Mouse (Mus musculus) limb, embryonic 13.5 days (tissue): Measurements from ENCODE around the gene Fgd6. TPM values are rescaled to one million over a fixed set of nuclear protein-coding genes. Genes with fewer than 3 reads are reported as not detected.

Experiments used
- ATAC-seq: fragments of 200-750 bp; cut with Nextera tagmentation; 2 replicates; pipeline ENCODE4 v1.8.0; 2017; ENCODE audit warnings: low read depth, moderate number of reproducible peaks, moderate TSS enrichment; ENCODE audit not compliant: low FRiP score
- H3K27ac ChIP-seq: fragments of 300-500 bp; sonication (generic); 2 replicates; pipeline ENCODE4 v1.5.1; 2015; ENCODE audit warnings: inconsistent platforms, mild to moderate bottlenecking, moderate library complexity
- H3K27me3 ChIP-seq: fragments of 300-500 bp; sonication (generic); 2 replicates; pipeline ENCODE4 v1.6.1; 2015; ENCODE audit warnings: mild to moderate bottlenecking, inconsistent platforms
- H3K36me3 ChIP-seq: fragments of 300-500 bp; sonication (generic); 2 replicates; pipeline ENCODE4 v1.6.1; 2015; ENCODE audit warnings: inconsistent platforms, mild to moderate bottlenecking, moderate library complexity
- H3K4me1 ChIP-seq: fragments of 300-500 bp; sonication (generic); 2 replicates; pipeline ENCODE4 v1.6.1; 2015; ENCODE audit warnings: inconsistent platforms
- H3K4me2 ChIP-seq: fragments of 300-500 bp; sonication (generic); replicated peaks from 2 replicates; pipeline ENCODE4 v1.6.1; 2015; ENCODE audit warnings: inconsistent platforms, mild to moderate bottlenecking, moderate library complexity
- H3K4me3 ChIP-seq: fragments of 300-500 bp; sonication (generic); 2 replicates; pipeline ENCODE4 v1.5.1; 2015; ENCODE audit warnings: moderate library complexity, mild to moderate bottlenecking, inconsistent platforms
- H3K9ac ChIP-seq: fragments of 300-500 bp; sonication (generic); 2 replicates; pipeline ENCODE4 v1.6.1; 2015; ENCODE audit warnings: mild to moderate bottlenecking, inconsistent platforms
- H3K9me3 ChIP-seq: fragments of 300-500 bp; sonication (generic); 2 replicates; pipeline ENCODE4 v1.6.1; 2016; ENCODE audit warnings: inconsistent platforms
- WGBS: fragments of 180-500 bp; shearing (Covaris S2); methylation state at CpG from one replicate; pipeline ENCODE4 v1.1.7; 2015; 5-methylcytosine and 5-hydroxymethylcytosine counted together
- polyA plus RNA-seq: library from polyadenylated mRNA; unstranded; fragments of >200 nt; fragmentation: Nextera tagmentation; extraction: Ambion mirVana; gene quantifications from 2 replicates; pipeline ENCODE4 v1.2.1, GENCODE M21; 2015

Gene Fgd6
- polyA plus RNA-seq, 1 experiment from 2014 or later: 4.0 TPM

DNA sequence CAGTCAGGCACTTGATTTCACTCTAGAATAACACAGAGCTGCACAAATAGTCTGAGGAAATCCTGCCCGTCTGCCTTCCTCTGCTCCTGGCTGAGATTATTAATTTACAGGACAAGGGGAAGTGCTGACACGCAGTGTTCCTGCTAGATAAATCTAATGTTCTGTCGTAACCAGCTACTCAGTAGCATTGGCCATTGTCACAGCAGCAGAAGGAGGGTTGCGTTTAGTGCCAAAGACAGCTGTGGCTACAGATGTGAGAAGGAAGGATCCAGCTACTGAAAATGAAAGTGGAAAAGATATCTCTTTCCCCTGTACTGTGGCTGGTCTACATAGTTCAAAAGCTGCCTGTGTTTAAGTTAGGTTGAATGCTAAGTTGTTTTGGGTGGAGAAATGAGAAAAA, 71.4 kb downstream of the Fgd6 start:
- 73% methylated on average over 4 of the region's 4 CpGs for WGBS

DNA sequence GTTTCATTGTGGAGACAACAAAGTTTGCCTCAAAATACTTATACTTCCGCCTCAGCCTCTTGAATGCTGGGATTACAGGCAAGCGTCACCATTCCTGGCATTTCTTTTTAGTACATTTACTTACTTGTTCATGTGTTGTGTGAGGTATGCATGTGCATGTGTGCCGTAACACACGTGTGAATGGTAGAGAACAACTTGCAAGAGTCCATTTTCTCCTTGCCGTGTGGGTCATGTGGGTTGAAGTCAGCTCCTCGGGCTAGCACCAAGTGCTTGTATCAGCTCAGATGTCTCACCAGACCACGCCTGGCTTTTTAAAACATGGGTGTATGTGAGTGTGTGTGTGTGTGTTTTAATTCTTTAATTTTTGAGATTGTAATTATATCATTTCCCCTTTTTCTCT, 71.8 kb downstream of the Fgd6 start:
- H3K9me3 ChIP-seq: no peaks in the 10 kb centered on the region
- WGBS: 91% methylated on average over 7 of the region's 7 CpGs
- no peak overlapping the region for H3K27ac ChIP-seq
- no peak overlapping the region for H3K4me2 ChIP-seq
- H3K4me3 ChIP-seq: no peak overlapping the region
- H3K36me3 ChIP-seq: peaks cover 21% of the 10 kb centered on the region
- ATAC-seq: no peak
- H3K27me3 ChIP-seq: no peaks in the 10 kb centered on the region
- H3K4me1 ChIP-seq: peaks cover 24% of the 10 kb centered on the region
- no peak overlapping the region for H3K9ac ChIP-seq

More for the DNA sequence above, 71.4 kb downstream of the Fgd6 start:
- no peak overlapping the region for H3K4me3 ChIP-seq
- H3K27me3 ChIP-seq: no peaks in the 10 kb centered on the region
- no peaks in the 10 kb centered on the region for H3K9me3 ChIP-seq
- H3K9ac ChIP-seq: no peak overlapping the region
- no peak overlapping the region for H3K4me2 ChIP-seq
- no peak for ATAC-seq
- no peak overlapping the region for H3K27ac ChIP-seq
- peaks cover 19% of the 10 kb centered on the region for H3K4me1 ChIP-seq
- peaks cover 22% of the 10 kb centered on the region for H3K36me3 ChIP-seq

DNA sequence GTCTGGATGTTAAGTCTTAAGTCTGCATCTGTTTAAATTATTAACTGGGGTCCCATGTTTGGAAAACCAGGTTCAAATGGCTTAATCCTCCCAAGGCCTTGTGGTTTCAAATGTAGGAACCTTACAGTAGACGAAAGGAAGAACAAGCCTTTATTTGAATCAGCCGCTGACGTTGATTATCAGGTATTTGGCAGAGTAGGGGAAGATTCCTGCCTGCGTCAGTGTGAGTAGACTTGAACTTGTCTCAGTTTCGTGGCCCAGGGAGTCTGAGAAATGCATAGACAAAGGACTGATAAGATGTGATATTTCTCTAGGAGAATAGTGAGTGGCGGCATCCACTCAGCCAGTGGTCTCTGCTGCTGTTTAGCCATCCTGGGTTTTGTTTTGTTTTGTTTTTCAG, 73.0 kb downstream of the Fgd6 start:
- 93% methylated on average over 6 of the region's 6 CpGs for WGBS
- H3K27ac ChIP-seq: no peak overlapping the region
- H3K27me3 ChIP-seq: no peaks in the 10 kb centered on the region
- no peak overlapping the region for H3K9ac ChIP-seq
- no peak for ATAC-seq
- peaks cover 12% of the 10 kb centered on the region for H3K36me3 ChIP-seq
- H3K4me3 ChIP-seq: no peak overlapping the region
- peaks cover 25% of the 10 kb centered on the region for H3K4me1 ChIP-seq
- no peaks in the 10 kb centered on the region for H3K9me3 ChIP-seq
- no peak overlapping the region for H3K4me2 ChIP-seq

DNA sequence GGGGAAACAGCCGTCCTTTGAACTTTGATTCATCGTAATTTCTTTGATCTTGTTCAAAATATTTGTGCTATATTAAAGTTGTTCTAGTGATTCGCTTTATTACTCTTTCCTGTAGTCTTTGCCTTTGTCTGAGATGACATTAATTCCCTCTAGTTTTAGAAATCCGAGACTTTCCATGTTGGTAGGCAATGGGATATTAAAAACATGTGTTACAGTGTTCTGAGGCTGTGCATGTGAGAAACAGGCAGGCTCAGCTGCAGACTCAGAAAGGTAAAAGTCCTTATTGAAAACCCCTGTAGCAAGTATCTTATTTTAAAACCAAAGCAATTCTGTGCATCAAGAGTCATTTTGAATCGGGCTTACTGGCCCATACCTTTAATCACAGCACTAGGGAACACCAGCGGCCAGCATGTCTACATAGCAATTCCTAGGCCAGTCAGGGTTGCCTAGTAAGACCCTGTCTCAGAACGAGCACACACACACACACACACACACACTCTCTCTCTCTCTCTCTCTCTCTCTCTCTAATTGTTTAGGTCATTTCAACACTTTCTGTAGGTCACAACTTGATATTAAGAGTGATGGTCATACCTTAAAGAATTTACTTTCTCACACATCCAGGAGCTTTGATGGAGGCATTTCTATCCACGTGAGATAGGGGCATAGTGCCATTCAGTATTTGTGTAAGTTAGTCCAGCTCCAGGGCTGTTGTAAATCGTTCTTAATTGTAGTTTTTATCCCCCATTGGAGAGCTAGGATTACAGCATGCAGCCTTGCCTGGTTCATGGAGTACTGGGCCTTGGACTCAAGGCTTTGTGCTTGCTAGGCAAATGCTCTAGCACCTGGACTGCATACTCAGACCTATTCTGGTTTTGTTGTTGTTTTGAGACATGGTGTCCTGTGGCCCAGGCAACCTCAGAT, 75.3 kb downstream of the Fgd6 start:
- ATAC-seq: peak; percentile 73
- WGBS: 28% methylated on average over 9 of the region's 9 CpGs
- H3K36me3 ChIP-seq: peaks cover under 1% of the 10 kb centered on the region
- H3K4me2 ChIP-seq: 0 out of 2 replicates have a peak overlapping the region, but pooled peaks have one; percentile 11
- no peaks in the 10 kb centered on the region for H3K27me3 ChIP-seq
- H3K27ac ChIP-seq: peak overlapping the region; percentile 75
- H3K4me1 ChIP-seq: peaks cover 31% of the 10 kb centered on the region
- H3K9ac ChIP-seq: no peak overlapping the region
- H3K9me3 ChIP-seq: no peaks in the 10 kb centered on the region
- H3K4me3 ChIP-seq: no peak overlapping the region

DNA sequence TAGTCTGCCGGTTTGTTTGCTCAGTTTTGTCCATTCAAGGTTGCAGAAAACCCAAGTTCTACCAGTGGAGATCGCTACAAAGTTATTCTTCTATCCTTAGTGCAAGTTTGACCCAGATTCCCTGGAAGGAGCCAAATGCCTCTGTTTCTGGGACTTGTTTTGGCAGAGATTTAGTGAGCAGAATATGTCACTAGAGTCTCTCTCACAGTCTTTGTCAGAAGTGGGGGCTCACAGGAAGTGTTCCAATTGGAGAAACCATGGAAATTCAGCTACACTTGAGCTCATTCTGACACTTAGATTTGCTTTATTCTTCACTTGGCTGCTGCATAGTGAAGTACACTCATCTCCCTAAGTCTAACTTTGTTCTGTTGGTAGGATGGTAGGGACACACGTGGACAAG, 76.4 kb downstream of the Fgd6 start:
- ATAC-seq: no peak
- H3K27ac ChIP-seq: no peak overlapping the region

DNA sequence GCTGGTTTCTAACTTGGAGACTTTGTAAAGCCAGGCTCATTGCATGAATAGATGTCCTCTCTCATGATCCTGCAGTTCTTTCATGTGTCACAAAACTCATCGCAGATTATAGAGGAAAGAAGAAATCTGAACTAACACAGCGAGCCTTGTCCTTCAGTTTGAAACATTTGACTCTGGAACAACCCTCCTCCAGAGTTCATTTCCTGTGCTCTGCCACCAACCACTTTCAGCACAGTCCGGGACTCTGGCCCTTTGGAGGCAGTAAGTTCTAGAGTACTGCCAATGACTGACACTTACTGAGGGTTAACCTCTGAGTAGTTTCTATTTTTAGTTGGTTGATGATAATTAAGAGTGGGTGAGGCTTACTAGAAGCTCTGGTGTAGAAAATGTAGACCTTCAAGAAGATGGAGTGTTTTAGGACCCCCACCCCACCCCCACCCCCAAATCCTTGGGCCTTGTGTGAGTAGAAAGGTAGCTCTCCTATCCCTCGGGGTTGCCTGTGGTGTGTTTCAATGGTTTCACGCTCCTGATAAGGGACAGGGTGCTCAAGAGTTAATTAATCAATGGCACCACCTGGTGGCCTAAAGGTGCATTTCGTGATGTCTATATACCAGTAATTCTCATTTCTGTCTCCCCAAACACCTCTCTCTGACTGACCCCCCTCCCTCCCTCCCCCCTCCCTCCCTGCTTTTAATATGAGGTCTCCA, 80.2 kb downstream of the Fgd6 start:
- Histone ChIP-seq H3K4me1 (peaks cover 23% of the 10 kb centered on the region), H3K27me3 (no peaks in the 10 kb centered on the region), H3K27ac (no peak overlapping the region), H3K36me3 (peaks cover 7% of the 10 kb centered on the region), H3K4me3 (no peak overlapping the region), H3K9me3 (no peaks in the 10 kb centered on the region), H3K9ac (0 out of 2 replicates have a peak overlapping the region, but pooled peaks have one; percentile 8), H3K4me2 (no peak overlapping the region)
- 32% methylated on average over 6 of the region's 6 CpGs for WGBS
- ATAC-seq: peak; percentile 61; the same call in 1 of the 2 replicates

More for the DNA sequence above, 76.4 kb downstream of the Fgd6 start:
- Histone ChIP-seq H3K4me1 (peaks cover 32% of the 10 kb centered on the region), H3K4me3 (no peak overlapping the region), H3K9ac (no peak overlapping the region), H3K27me3 (no peaks in the 10 kb centered on the region), H3K36me3 (no peaks in the 10 kb centered on the region), H3K4me2 (no peak overlapping the region), H3K9me3 (no peaks in the 10 kb centered on the region)
- WGBS: 83% methylated on average over 3 of the region's 3 CpGs

DNA sequence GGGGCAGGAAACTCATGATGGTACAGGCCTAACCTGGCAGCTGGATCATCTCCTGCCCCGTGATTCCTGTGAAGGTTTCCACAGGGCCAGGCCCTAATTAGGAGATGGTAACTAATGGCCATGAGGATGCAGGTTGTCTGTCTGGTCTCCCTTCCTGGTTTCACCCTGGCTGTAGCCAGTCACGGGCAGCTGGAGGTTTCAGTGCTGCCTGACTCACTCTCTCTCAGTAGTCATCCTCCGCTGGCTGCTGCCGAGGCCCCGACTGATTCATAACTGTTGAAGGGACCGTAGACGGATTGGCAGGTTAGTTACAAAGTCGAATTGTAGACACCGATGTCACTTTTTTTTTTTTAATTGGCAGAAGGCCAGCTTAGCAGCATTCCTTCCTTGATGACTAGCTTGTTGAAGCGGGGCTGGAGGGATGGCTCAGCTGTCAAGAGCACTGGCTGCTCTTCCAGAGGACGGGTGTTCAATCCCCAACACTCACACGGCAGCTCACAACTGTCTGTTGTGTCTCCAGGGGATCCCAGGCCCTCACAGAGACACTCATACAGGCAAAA, 81.1 kb downstream of the Fgd6 start:
- peaks cover 11% of the 10 kb centered on the region for H3K36me3 ChIP-seq
- no peak for ATAC-seq
- H3K4me3 ChIP-seq: no peak overlapping the region
- WGBS: 71% methylated on average over 12 of the region's 12 CpGs
- no peak overlapping the region for H3K27ac ChIP-seq
- H3K27me3 ChIP-seq: no peaks in the 10 kb centered on the region
- no peak overlapping the region for H3K4me2 ChIP-seq
- H3K4me1 ChIP-seq: peaks cover 15% of the 10 kb centered on the region
- no peaks in the 10 kb centered on the region for H3K9me3 ChIP-seq
- no peak overlapping the region for H3K9ac ChIP-seq

DNA sequence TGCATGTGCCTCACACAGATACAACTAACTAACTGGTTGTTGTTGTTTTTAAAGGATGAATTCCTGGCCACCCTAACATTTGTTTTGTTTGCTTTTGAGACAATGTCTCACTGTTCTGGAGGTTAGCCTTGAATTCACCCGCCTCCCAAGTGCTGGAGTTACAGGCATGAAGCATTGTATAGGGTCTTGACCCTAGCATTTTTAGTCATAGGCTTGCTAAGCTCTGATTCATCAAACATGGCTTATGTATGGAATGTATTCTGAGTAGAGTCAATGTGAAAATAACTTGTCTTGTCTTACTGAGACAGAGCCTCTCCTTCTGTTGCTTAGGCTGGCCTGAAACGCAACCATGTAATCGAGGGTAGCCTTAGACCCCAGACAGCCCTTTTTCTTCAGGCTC, 82.1 kb downstream of the Fgd6 start:
- Histone ChIP-seq H3K9ac (no peak overlapping the region), H3K27me3 (no peaks in the 10 kb centered on the region), H3K27ac (no peak overlapping the region), H3K4me3 (no peak overlapping the region), H3K4me2 (no peak overlapping the region), H3K36me3 (peaks cover 18% of the 10 kb centered on the region), H3K4me1 (peaks cover 7% of the 10 kb centered on the region), H3K9me3 (no peaks in the 10 kb centered on the region)
- no peak for ATAC-seq
- WGBS: 91% methylated on average over 3 of the region's 3 CpGs

DNA sequence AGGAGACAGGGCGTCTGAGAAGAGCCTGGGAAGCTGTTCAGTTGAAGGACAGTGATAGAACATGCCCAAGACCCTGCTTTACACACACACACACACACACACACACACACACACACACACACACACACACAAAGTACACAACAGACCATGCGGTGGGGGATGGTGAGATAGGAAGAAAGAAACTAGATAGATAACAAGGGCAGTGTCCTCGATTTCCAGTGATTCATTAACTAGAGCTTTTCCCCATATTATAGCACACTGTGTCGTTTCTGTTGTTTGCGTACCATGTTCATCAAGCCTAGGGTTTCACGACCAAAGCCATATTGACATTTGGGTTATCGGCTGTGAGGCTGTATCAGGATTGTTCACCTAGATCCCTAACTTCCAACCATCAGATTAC, 83.2 kb downstream of the Fgd6 start:
- no peaks in the 10 kb centered on the region for H3K27me3 ChIP-seq
- peaks cover 7% of the 10 kb centered on the region for H3K4me1 ChIP-seq
- H3K9ac ChIP-seq: no peak overlapping the region
- no peak overlapping the region for H3K4me2 ChIP-seq
- ATAC-seq: no peak
- H3K27ac ChIP-seq: no peak overlapping the region
- H3K4me3 ChIP-seq: no peak overlapping the region
- H3K36me3 ChIP-seq: peaks cover 27% of the 10 kb centered on the region
- WGBS: 89% methylated on average over 7 of the region's 7 CpGs
- no peaks in the 10 kb centered on the region for H3K9me3 ChIP-seq

DNA sequence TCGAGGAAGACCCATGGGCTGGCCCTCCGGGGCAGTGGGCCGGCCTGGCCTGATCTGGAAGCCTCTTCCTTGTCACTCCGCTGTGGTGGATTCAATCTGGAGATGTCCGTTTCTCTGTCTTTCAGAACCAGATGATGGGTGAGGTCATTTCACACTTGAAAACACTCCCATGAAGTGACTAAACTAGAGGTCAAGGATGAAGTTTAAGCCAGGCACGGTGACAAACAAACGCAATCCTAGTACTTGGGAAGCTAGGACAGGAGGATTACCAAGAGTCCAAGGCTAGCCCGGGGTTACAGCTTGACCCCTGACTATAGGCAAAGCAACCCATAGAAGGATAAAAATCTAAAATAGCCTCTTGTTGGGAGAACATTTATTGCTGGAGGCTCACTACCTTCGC, 84.9 kb downstream of the Fgd6 start:
- H3K9ac ChIP-seq: no peak overlapping the region
- H3K36me3 ChIP-seq: peaks cover 33% of the 10 kb centered on the region
- H3K9me3 ChIP-seq: no peaks in the 10 kb centered on the region
- ATAC-seq: no peak
- H3K4me2 ChIP-seq: no peak overlapping the region
- 89% methylated on average over 9 of the region's 9 CpGs for WGBS
- no peaks in the 10 kb centered on the region for H3K27me3 ChIP-seq
- no peak overlapping the region for H3K27ac ChIP-seq
- H3K4me3 ChIP-seq: no peak overlapping the region
- H3K4me1 ChIP-seq: peaks cover 5% of the 10 kb centered on the region

DNA sequence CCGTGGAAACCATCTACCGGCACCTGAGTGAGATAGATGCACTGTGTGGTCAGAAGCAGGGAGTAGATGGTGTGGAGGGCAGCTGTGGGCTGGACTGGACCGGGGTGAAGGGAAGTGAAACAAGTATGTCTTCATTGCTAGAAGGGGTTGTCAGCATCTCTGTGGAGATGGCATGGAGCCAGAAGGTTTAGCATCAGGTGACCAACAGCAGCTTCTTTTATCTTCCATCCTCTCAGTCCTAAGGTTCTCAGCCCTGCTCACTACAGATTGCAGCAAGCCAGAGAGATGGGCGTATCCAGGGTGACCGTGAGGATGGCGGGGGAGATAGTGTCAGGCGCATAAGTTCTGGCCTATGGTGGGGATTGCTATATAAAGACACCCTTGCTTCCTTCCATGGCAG, 86.8 kb downstream of the Fgd6 start:
- Histone ChIP-seq H3K9me3 (no peaks in the 10 kb centered on the region), H3K4me2 (no peak overlapping the region), H3K4me3 (no peak overlapping the region), H3K4me1 (no peaks in the 10 kb centered on the region), H3K27me3 (no peaks in the 10 kb centered on the region), H3K27ac (no peak overlapping the region), H3K36me3 (peaks cover 43% of the 10 kb centered on the region), H3K9ac (no peak overlapping the region)
- ATAC-seq: no peak
- WGBS: 92% methylated on average over 7 of the region's 7 CpGs

DNA sequence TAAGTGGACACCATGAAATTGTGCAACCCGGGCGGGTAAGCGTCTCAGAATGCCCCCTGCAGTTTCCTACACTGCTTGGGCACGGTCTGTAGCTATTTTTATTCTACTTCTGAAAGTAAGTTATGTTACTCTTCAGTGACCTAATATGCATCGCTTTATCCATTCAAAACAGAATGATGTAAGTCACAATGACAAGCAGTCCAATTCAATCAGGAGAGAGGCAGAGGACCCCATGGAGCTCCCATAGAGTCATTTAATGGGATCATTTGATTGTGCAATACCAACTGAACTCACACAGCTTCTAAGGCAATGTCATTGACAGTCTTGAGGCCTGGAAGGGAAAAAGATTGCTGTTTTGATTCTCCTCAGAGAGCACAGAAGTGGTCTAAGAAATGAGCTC, 87.8 kb downstream of the Fgd6 start:
- no peak overlapping the region for H3K4me2 ChIP-seq
- H3K4me1 ChIP-seq: no peaks in the 10 kb centered on the region
- no peak for ATAC-seq
- peaks cover 43% of the 10 kb centered on the region for H3K36me3 ChIP-seq
- no peak overlapping the region for H3K4me3 ChIP-seq
- no peak overlapping the region for H3K27ac ChIP-seq
- no peaks in the 10 kb centered on the region for H3K9me3 ChIP-seq
- H3K9ac ChIP-seq: no peak overlapping the region
- WGBS: 93% methylated on average over 5 of the region's 5 CpGs
- H3K27me3 ChIP-seq: no peaks in the 10 kb centered on the region
